Comparison of ENCODE assay signal across 18 mouse cellular contexts in the genomic region with DNA sequence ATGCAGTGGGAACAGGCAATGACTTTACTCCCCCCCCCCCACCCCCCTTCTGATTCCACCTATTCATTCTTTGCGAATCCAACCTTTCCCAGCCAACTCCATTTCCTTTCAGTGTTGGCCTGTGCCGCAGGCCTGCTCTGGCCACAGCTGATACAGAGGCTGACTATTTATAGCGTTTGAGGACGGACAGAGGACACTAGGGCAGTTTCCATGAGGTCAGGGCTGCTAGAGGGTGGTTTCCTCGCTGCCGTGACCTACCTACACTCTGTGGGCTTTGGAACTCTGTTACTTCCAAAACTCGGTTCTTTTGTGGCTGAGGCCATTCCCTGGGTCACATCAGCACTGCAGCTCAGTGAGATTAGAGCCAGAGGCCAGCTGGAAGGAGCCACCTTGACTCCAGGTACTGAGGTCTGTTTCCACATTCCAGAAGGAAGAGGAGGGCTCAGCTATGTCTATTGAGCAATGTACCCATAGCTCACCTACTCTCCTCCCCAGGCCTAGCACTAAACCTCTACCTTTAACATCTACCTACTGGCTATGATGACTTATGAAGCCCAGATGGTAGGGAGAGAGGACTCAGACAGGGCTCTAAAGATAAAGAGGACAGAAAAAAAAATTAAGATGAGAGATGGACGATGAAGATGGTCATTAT. TPM values are rescaled to one million over a fixed set of nuclear protein-coding genes. Genes with fewer than 3 reads are reported as not detected.
A peak's percentile ranks its signal among the peaks of the same experiment; 100 is the strongest.
DNase-seq lines count a peak whose midpoint lies in the region; ATAC-seq and TF ChIP-seq lines count a peak whose summit lies in the region.
"Had no signal": no experiment of that assay in that cellular context is flagged by ENCODE, and none has a peak within 500 bp of the region (broad histone marks: within the 10 kb centered on the region; RNA-seq: fewer than 3 reads in every experiment).

No protein-coding gene starts in this region.

- H3K4me3 ChIP-seq in CH12.LX (replicated peaks in 1 of 3; ENCODE audit: low read depth in 2 of 3, low read length in 2 of 3, poor library complexity in 1 of 3), result no peak overlapping the region
- no peak overlapping the region for H3K4me3 ChIP-seq in brown adipose tissue, adult 24 weeks (ENCODE audit: insufficient read depth, low read depth, low read length)
- H3K4me3 ChIP-seq in heart, embryonic 13.5 days, result no peak overlapping the region
- no peak overlapping the region for H3K4me3 ChIP-seq in liver, embryonic 11.5 days (ENCODE audit: low read depth, low read length)
- H3K4me3 ChIP-seq: limb, embryonic 15.5 days; midbrain, embryonic 12.5 days; myocyte had no signal

- DNase-seq in CH12.LX (ENCODE audit: extremely low read depth), result no peak
- no peak for DNase-seq in liver, embryonic 11.5 days (ENCODE audit: low spot score)
- DNase-seq in lung, postnatal 10 days, result no peak
- no peak for DNase-seq in testis, postnatal 14 days (ENCODE audit: low spot score)
- DNase-seq: adrenal gland, postnatal 14 days; cerebellum, adult 9-11 months; gastrocnemius, postnatal 14 days; lung, postnatal 36 days; thymus, adult 2 months had no signal

- no peaks in the 10 kb centered on the region for H3K36me3 ChIP-seq in CH12.LX (replicated peaks in 1 of 2; ENCODE audit: control insufficient read depth in 1 of 2, insufficient read depth in 1 of 2, low read length in 1 of 2)
- H3K36me3 ChIP-seq in heart, embryonic 13.5 days, result no peaks in the 10 kb centered on the region
- H3K36me3 ChIP-seq in liver, embryonic 11.5 days (ENCODE audit: control insufficient read depth, insufficient read depth, low read length), result no peaks in the 10 kb centered on the region
- H3K36me3 ChIP-seq: limb, embryonic 15.5 days; midbrain, embryonic 12.5 days had no signal

- WGBS in heart, embryonic 13.5 days, result 25% methylated on average over 8 of the region's 8 CpGs
- WGBS in liver, embryonic 11.5 days, result 58% methylated on average over 8 of the region's 8 CpGs

- H3K4me1 ChIP-seq in CH12.LX (ENCODE audit: control insufficient read depth in 1 of 2, insufficient read depth in 2 of 2), result peaks cover 0 to 4% of the 10 kb centered on the region in 2 experiments; a peak in 1 of 4 replicates
- H3K4me1 ChIP-seq in brown adipose tissue, adult 24 weeks (ENCODE audit: control insufficient read depth, insufficient read depth, insufficient read length, low read length), result no peaks in the 10 kb centered on the region
- H3K4me1 ChIP-seq in heart, embryonic 13.5 days, result peaks cover 10% of the 10 kb centered on the region
- H3K4me1 ChIP-seq in liver, embryonic 11.5 days (replicated peaks; ENCODE audit: control insufficient read depth, insufficient read depth, low read length), result no peaks in the 10 kb centered on the region
- H3K4me1 ChIP-seq: limb, embryonic 15.5 days; midbrain, embryonic 12.5 days had no signal

- H3K27me3 ChIP-seq in CH12.LX (replicated peaks), result no peaks in the 10 kb centered on the region
- no peaks in the 10 kb centered on the region for H3K27me3 ChIP-seq in heart, embryonic 13.5 days (replicated peaks)
- H3K27me3 ChIP-seq in liver, embryonic 11.5 days (replicated peaks; ENCODE audit: control insufficient read depth, insufficient read depth, low read length), result no peaks in the 10 kb centered on the region
- H3K27me3 ChIP-seq: limb, embryonic 15.5 days; midbrain, embryonic 12.5 days had no signal

- no peak overlapping the region for H3K9ac ChIP-seq in CH12.LX (ENCODE audit: insufficient read depth, low read depth)
- H3K9ac ChIP-seq in heart, embryonic 13.5 days, result 0 out of 2 replicates have a peak overlapping the region, but pooled peaks have one; percentile 21
- no peak overlapping the region for H3K9ac ChIP-seq in liver, embryonic 11.5 days (ENCODE audit: low read depth, low read length)
- H3K9ac ChIP-seq: hindbrain, embryonic 14.5 days; limb, embryonic 15.5 days; midbrain, embryonic 12.5 days had no signal

- H3K79me2 ChIP-seq in CH12.LX (replicated peaks; ENCODE audit: control insufficient read depth, extremely low read depth, insufficient read depth, poor library complexity, severe bottlenecking), result no peaks in the 10 kb centered on the region

- no peak for TF ChIP-seq POLR2A in CH12.LX (IDR thresholded peaks at IDR 0.05; ENCODE audit: low read depth, low read length)

- no peak for TF ChIP-seq CTCF in CH12.LX (conservative IDR thresholded peaks at IDR 0.05 in 1 of 2, IDR thresholded peaks at IDR 0.05 in 1 of 2; ENCODE audit: low read depth in 2 of 2, low read length in 2 of 2)

- in situ Hi-C loops in CH12.LX (cut with MboI; ENCODE audit: low pct_ligation_motif_present, low pct_unique_long_range_greater_than_20kb, low sequenced_read_pairs), result no loop called here

- 0 out of 2 replicates have a peak overlapping the region, but pooled peaks have one; percentile 19 for H3K4me2 ChIP-seq in CH12.LX (ENCODE audit: insufficient read depth, low read depth, poor library complexity, severe bottlenecking)
- 0 out of 2 replicates have a peak overlapping the region, but pooled peaks have one; percentile 2 for H3K4me2 ChIP-seq in heart, embryonic 13.5 days
- H3K4me2 ChIP-seq in liver, embryonic 11.5 days, result no peak overlapping the region
- H3K4me2 ChIP-seq: hindbrain, embryonic 14.5 days; limb, embryonic 15.5 days; midbrain, embryonic 12.5 days had no signal

- dilution Hi-C loops in CH12.LX (cut with MboI; ENCODE audit: extremely low pct_ligation_motif_present, extremely low pct_unique_long_range_greater_than_20kb, low sequenced_read_pairs), result no loop called here

- ATAC-seq in heart, embryonic 13.5 days (ENCODE audit: extremely low read depth, insufficient number of reproducible peaks, low FRiP score, low TSS enrichment), result no peak
- ATAC-seq in liver, embryonic 11.5 days (replicated peaks; ENCODE audit: low FRiP score), result 0 out of 2 replicates have a peak, but pooled peaks have one; percentile 51
- ATAC-seq in inflammation-experienced regulatory T-cells, adult 6 months, result no peak
- ATAC-seq: forebrain, embryonic 16.5 days; intestine, postnatal 0 days had no signal

- TF ChIP-seq EP300 in CH12.LX (IDR thresholded peaks at IDR 0.05; ENCODE audit: low read length), result no peak

- H3K9me3 ChIP-seq in CH12.LX (replicated peaks; ENCODE audit: low read length), result peaks cover 1% of the 10 kb centered on the region
- peaks cover 16% of the 10 kb centered on the region for H3K9me3 ChIP-seq in heart, embryonic 13.5 days
- H3K9me3 ChIP-seq in liver, embryonic 11.5 days (ENCODE audit: control insufficient read depth, low read length), result 0 out of 2 replicates have a peak, but pooled peaks cover 2% of the 10 kb centered on the region
- H3K9me3 ChIP-seq: limb, embryonic 15.5 days had no signal

- no peak overlapping the region for H3K27ac ChIP-seq in CH12.LX (ENCODE audit: insufficient read depth, low read depth)
- H3K27ac ChIP-seq in brown adipose tissue, adult 24 weeks (replicated peaks; ENCODE audit: low read depth, low read length), result peak overlapping the region; percentile 39; the same call in 1 of the 2 replicates
- peak overlapping the region; percentile 62 for H3K27ac ChIP-seq in heart, embryonic 13.5 days (replicated peaks)
- 0 out of 2 replicates have a peak overlapping the region, but pooled peaks have one; percentile 5 for H3K27ac ChIP-seq in liver, embryonic 11.5 days (ENCODE audit: low read depth, low read length)
- H3K27ac ChIP-seq: hindbrain, embryonic 14.5 days; limb, embryonic 15.5 days; midbrain, embryonic 12.5 days had no signal

- TF ChIP-seq RAD21 in CH12.LX (IDR thresholded peaks at IDR 0.05; ENCODE audit: low read depth, low read length), result no peak

TF ChIP-seq in CH12.LX, 34 proteins besides CTCF, POLR2A, EP300 and RAD21:
- TF ChIP-seq ZKSCAN1 (IDR thresholded peaks at IDR 0.05; ENCODE audit: borderline replicate concordance, low read depth, low read length), result no peak
- TF ChIP-seq MEF2A (IDR thresholded peaks at IDR 0.05; ENCODE audit: borderline replicate concordance, low read depth, low read length), result no peak
- no peak for TF ChIP-seq ZNF384 (IDR thresholded peaks at IDR 0.05; ENCODE audit: low read depth, low read length)
- no peak for TF ChIP-seq MAFK (IDR thresholded peaks at IDR 0.05; ENCODE audit: insufficient replicate concordance, low read length)
- TF ChIP-seq USF1 (IDR thresholded peaks at IDR 0.05; ENCODE audit: low read depth, low read length), result no peak
- TF ChIP-seq ELF1 (IDR thresholded peaks at IDR 0.05; ENCODE audit: low read depth, low read length), result no peak
- TF ChIP-seq SMC3 (IDR thresholded peaks at IDR 0.05; ENCODE audit: low read depth, low read length), result no peak

RNA-seq across cellular contexts. Expression of gene Pdlim1, which starts 6.9 kb away (rescaled TPM):
- total RNA-seq in CH12.LX (2012; rRNA removed) (16.4 and 18.7 TPM in 2 replicates), CH12.LX (2014; rRNA removed) (14.3 and 15.1 TPM in 2 replicates)
- polyA plus RNA-seq in CH12.LX (2012; ENCODE audit: insufficient read length, low read depth), result 54.9 and 57.0 TPM in 2 replicates
- polyA plus RNA-seq in brown adipose tissue, adult 24 weeks (2012; ENCODE audit: insufficient read depth, insufficient read length, missing spikeins), result 14.0 and 20.5 TPM in 2 replicates
- polyA plus RNA-seq in heart, embryonic 13.5 days (2015; fragmentation: Nextera tagmentation; extraction: Ambion mirVana), result 247 and 281 TPM in 2 replicates
- 116 and 118 TPM in 2 replicates for polyA plus RNA-seq in liver, embryonic 11.5 days (2014; fragmentation: Nextera tagmentation; extraction: Ambion mirVana)
- 100 to 1,000 TPM; 103 to 158 (median 146) TPM for polyA plus RNA-seq in inflammation-experienced regulatory T-cells, adult 6 months (2017; shearing (Covaris generic))
